Mouse (Mus musculus): ENCODE measurements around the gene Rnh1. TPM values are rescaled to one million over a fixed set of nuclear protein-coding genes. Genes with fewer than 3 reads are reported as not detected.

Gene Rnh1
- polyA plus RNA-seq, 1 experiment, result 162 TPM

GRCm38 (mm10) chr7:141144650-141145049 lies 28.0 kb downstream of the Rnh1 start:
- Histone ChIP-seq H3K36me3 (ENCODE audit: control insufficient read depth, insufficient read depth, low read length) (peaks cover 22% of the 10 kb centered on the region), H3K4me1 (ENCODE audit: control insufficient read depth, insufficient read depth, insufficient read length, low read length) (no peaks in the 10 kb centered on the region), H3K27me3 (ENCODE audit: control insufficient read depth, insufficient read depth, low read length) (no peaks in the 10 kb centered on the region), H3K4me3 (ENCODE audit: low read depth, low read length) (no peak overlapping the region), H3K27ac (ENCODE audit: insufficient read depth, low read depth, low read length) (no peak overlapping the region)
- TF ChIP-seq CTCF (IDR thresholded peaks at IDR 0.05; ENCODE audit: extremely low read depth, insufficient read length, insufficient replicate concordance, low read depth, low read length), result no peak
- WGBS, result 86% methylated on average over 3 of the region's 3 CpGs

DNA sequence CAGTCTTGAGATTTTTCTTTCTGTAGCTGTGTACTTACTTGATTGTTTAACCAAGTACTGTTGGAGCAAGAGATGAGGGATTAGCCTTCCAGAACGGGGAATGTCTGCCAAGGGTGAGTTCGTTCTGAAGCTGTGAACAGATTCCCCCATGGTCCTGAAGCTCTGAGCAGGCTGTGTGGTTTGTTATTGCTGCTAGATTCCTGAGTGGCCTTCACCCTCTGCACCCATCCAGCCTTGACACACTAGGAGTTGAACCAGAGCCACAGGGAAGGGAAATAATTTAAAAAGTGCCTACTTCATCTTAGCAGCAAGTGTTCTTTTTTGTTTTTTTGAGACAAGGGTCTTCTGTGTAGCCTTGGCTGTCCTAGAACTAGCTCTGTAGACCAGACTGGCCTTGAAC lies 28.8 kb downstream of the Rnh1 start:
- Histone ChIP-seq H3K27ac (ENCODE audit: insufficient read depth, low read depth, low read length) (no peak overlapping the region), H3K27me3 (ENCODE audit: control insufficient read depth, insufficient read depth, low read length) (no peaks in the 10 kb centered on the region), H3K4me1 (ENCODE audit: control insufficient read depth, insufficient read depth, insufficient read length, low read length) (no peaks in the 10 kb centered on the region), H3K36me3 (ENCODE audit: control insufficient read depth, insufficient read depth, low read length) (peaks cover 19% of the 10 kb centered on the region), H3K4me3 (ENCODE audit: low read depth, low read length) (no peak overlapping the region)
- WGBS, result 87% methylated on average over 2 of the region's 2 CpGs
- no peak for TF ChIP-seq CTCF (IDR thresholded peaks at IDR 0.05; ENCODE audit: extremely low read depth, insufficient read length, insufficient replicate concordance, low read depth, low read length)
- TF ChIP-seq POLR2A (IDR thresholded peaks at IDR 0.05; ENCODE audit: low read depth, low read length), result no peak

DNA sequence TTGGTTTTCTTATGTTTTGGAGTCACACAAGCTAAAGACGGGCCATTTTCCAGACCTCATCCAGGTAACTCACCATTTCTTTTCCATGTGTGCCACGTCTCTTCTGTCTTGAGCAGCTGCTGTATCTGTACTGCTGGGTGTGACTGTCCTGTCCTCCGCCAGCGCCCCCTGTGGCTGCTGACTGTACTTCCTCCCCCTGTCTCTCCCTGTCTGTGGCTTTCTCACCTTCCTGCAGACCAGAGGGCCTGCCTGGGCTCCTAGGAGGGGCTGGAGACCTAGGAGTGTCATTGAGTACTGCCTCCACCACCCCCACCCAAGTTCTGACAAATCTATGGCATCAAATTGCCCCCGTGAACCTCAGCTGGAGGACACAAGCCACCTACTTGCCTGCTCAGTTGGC lies 29.5 kb downstream of the Rnh1 start:
- peaks cover 18% of the 10 kb centered on the region for H3K36me3 ChIP-seq (ENCODE audit: control insufficient read depth, insufficient read depth, low read length)
- WGBS, result 47% methylated on average over 5 of the region's 5 CpGs
- TF ChIP-seq CTCF (IDR thresholded peaks at IDR 0.05; ENCODE audit: extremely low read depth, insufficient read length, insufficient replicate concordance, low read depth, low read length) (peak; percentile 57; the same call in 1 of the 2 replicates), POLR2A (IDR thresholded peaks at IDR 0.05; ENCODE audit: low read depth, low read length) (no peak)
- no peaks in the 10 kb centered on the region for H3K4me1 ChIP-seq (ENCODE audit: control insufficient read depth, insufficient read depth, insufficient read length, low read length)
- H3K4me3 ChIP-seq (ENCODE audit: low read depth, low read length), result no peak overlapping the region
- H3K27ac ChIP-seq (ENCODE audit: insufficient read depth, low read depth, low read length), result no peak overlapping the region
- no peaks in the 10 kb centered on the region for H3K27me3 ChIP-seq (ENCODE audit: control insufficient read depth, insufficient read depth, low read length)

DNA sequence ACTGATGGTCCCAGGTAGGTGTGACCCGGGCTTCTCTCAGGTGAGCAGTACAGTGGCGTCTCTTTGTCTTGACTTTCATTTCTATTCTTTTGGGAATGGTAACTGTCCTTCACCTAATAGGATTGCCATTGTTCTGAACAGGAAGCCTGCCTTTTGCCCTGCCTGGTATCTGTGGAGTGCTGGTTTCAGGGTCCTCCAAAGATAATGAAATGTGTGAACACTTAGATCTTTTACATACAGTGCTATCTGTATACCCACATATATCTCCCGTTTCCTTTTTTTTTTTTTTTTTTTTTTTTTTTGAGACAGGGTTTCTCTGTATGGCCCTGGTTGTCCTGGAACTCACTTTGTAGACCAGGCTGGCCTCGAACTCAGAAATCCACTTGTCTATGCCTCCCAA lies 31.3 kb downstream of the Rnh1 start:
- no peaks in the 10 kb centered on the region for H3K4me1 ChIP-seq (ENCODE audit: control insufficient read depth, insufficient read depth, insufficient read length, low read length)
- no peak for TF ChIP-seq POLR2A (IDR thresholded peaks at IDR 0.05; ENCODE audit: low read depth, low read length)
- no peak for TF ChIP-seq CTCF (IDR thresholded peaks at IDR 0.05; ENCODE audit: extremely low read depth, insufficient read length, insufficient replicate concordance, low read depth, low read length)
- H3K27ac ChIP-seq (ENCODE audit: insufficient read depth, low read depth, low read length), result no peak overlapping the region
- 93% methylated on average over 4 of the region's 4 CpGs for WGBS
- H3K4me3 ChIP-seq (ENCODE audit: low read depth, low read length), result no peak overlapping the region
- H3K36me3 ChIP-seq (ENCODE audit: control insufficient read depth, insufficient read depth, low read length), result peaks cover 28% of the 10 kb centered on the region
- no peaks in the 10 kb centered on the region for H3K27me3 ChIP-seq (ENCODE audit: control insufficient read depth, insufficient read depth, low read length)

GRCm38 (mm10) chr7:141131904-141132755 lies 40.5 kb downstream of the Rnh1 start:
- H3K27me3 ChIP-seq (ENCODE audit: control insufficient read depth, insufficient read depth, low read length), result no peaks in the 10 kb centered on the region
- H3K4me1 ChIP-seq (ENCODE audit: control insufficient read depth, insufficient read depth, insufficient read length, low read length), result peaks cover 9% of the 10 kb centered on the region; the same call in 1 of the 2 replicates
- peaks cover 14% of the 10 kb centered on the region for H3K36me3 ChIP-seq (ENCODE audit: control insufficient read depth, insufficient read depth, low read length)
- 58% methylated on average over 12 of the region's 12 CpGs for WGBS
- H3K4me3 ChIP-seq (ENCODE audit: low read depth, low read length), result peak overlapping the region; percentile 77
- no peak overlapping the region for H3K27ac ChIP-seq (ENCODE audit: insufficient read depth, low read depth, low read length)
- TF ChIP-seq CTCF (IDR thresholded peaks at IDR 0.05; ENCODE audit: extremely low read depth, insufficient read length, insufficient replicate concordance, low read depth, low read length) (no peak), POLR2A (IDR thresholded peaks at IDR 0.05; ENCODE audit: low read depth, low read length) (no peak)

GRCm38 (mm10) chr7:141131024-141131820 lies 41.4 kb downstream of the Rnh1 start:
- peak overlapping the region; percentile 77 for H3K4me3 ChIP-seq (ENCODE audit: low read depth, low read length)
- H3K27me3 ChIP-seq (ENCODE audit: control insufficient read depth, insufficient read depth, low read length), result no peaks in the 10 kb centered on the region
- no peak overlapping the region for H3K27ac ChIP-seq (ENCODE audit: insufficient read depth, low read depth, low read length)

GRCm38 (mm10) chr7:141123517-141123856 lies 49.2 kb downstream of the Rnh1 start:
- Histone ChIP-seq H3K36me3 (ENCODE audit: control insufficient read depth, insufficient read depth, low read length) (no peaks in the 10 kb centered on the region), H3K27me3 (ENCODE audit: control insufficient read depth, insufficient read depth, low read length) (no peaks in the 10 kb centered on the region), H3K4me3 (ENCODE audit: low read depth, low read length) (peak overlapping the region; percentile 75), H3K4me1 (ENCODE audit: control insufficient read depth, insufficient read depth, insufficient read length, low read length) (peaks cover 12% of the 10 kb centered on the region; the same call in 1 of the 2 replicates), H3K27ac (ENCODE audit: insufficient read depth, low read depth, low read length) (peak overlapping the region; percentile 85)
- TF ChIP-seq CTCF (IDR thresholded peaks at IDR 0.05; ENCODE audit: extremely low read depth, insufficient read length, insufficient replicate concordance, low read depth, low read length), result no peak
- no peak; the same call in 1 of the 2 replicates for TF ChIP-seq POLR2A (IDR thresholded peaks at IDR 0.05; ENCODE audit: low read depth, low read length)
- WGBS, result 5% methylated on average over 15 of the region's 15 CpGs

More at GRCm38 (mm10) chr7:141131024-141131820, 41.4 kb downstream of the Rnh1 start:
- under 1% methylated on average over 59 of the region's 59 CpGs for WGBS
- TF ChIP-seq CTCF (IDR thresholded peaks at IDR 0.05; ENCODE audit: extremely low read depth, insufficient read length, insufficient replicate concordance, low read depth, low read length), result no peak
- no peak for TF ChIP-seq POLR2A (IDR thresholded peaks at IDR 0.05; ENCODE audit: low read depth, low read length)
- Histone ChIP-seq H3K4me1 (ENCODE audit: control insufficient read depth, insufficient read depth, insufficient read length, low read length) (peaks cover 9% of the 10 kb centered on the region; the same call in 1 of the 2 replicates), H3K36me3 (ENCODE audit: control insufficient read depth, insufficient read depth, low read length) (peaks cover 9% of the 10 kb centered on the region; the same call in 1 of the 2 replicates)

Data from small intestine, adult 2 months (tissue).